Mouse (Mus musculus) thymus, postnatal 14 days (tissue): ENCODE results near the gene Aqp3.

Experiments
- DNase-seq: peaks from one replicate; pipeline ENCODE4 v3.0.0; 2021

Aqp3 gene

GRCm38 (mm10) chr4:41057361-41057760 lies 40.6 kb downstream of the Aqp3 start:
- no peak for DNase-seq

- no peak for DNase-seq
These were observed 41.1 kb downstream of the Aqp3 start for GRCm38 (mm10) chr4:41056742-41057332.

- DNase-seq = no peak
These were observed 41.7 kb downstream of the Aqp3 start for GRCm38 (mm10) chr4:41056253-41056652.

GRCm38 (mm10) chr4:41055111-41055510 lies 42.9 kb downstream of the Aqp3 start:
- DNase-seq = no peak

- no peak for DNase-seq
These were observed 46.2 kb downstream of the Aqp3 start for GRCm38 (mm10) chr4:41051781-41052180.

GRCm38 (mm10) chr4:41050726-41051675 lies 47.0 kb downstream of the Aqp3 start:
- peak; percentile 79 for DNase-seq

- no peak for DNase-seq
These were observed 49.1 kb downstream of the Aqp3 start for GRCm38 (mm10) chr4:41048926-41049325.

GRCm38 (mm10) chr4:41047524-41048271 lies 50.3 kb downstream of the Aqp3 start, which contains the start of gene Aqp7:
TSS of gene Aqp7 (minus strand) at chr4:41048139.
- DNase-seq = no peak

- no peak for DNase-seq
These were observed 51.7 kb downstream of the Aqp3 start for GRCm38 (mm10) chr4:41046254-41046795.

GRCm38 (mm10) chr4:41045288-41045687 lies 52.7 kb downstream of the Aqp3 start:
- no peak for DNase-seq

- no peak for DNase-seq
These were observed 54.0 kb downstream of the Aqp3 start for GRCm38 (mm10) chr4:41043961-41044360.

GRCm38 (mm10) chr4:41042880-41043279 lies 55.1 kb downstream of the Aqp3 start:
- no peak for DNase-seq
